In the genomic region with DNA sequence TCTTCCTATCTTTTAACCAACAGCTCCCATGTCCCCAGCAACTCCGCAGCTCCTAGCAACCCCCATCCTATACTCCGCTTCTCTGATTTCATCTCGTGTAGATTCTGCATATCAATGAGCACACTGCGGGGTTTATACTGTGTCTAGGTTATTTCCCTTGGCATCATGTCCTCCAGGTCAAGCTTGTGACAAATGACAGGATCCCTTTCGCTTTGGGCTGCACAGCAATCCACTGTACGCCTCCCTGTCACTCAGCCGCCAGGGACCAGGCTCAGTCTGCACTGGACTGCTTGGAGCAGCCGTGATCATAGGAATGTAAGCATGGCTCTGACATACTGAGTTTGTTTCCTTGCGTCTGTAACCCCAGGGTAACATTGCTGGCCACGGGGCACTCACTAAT, we compare ENCODE assay signal across 13 mouse cellular contexts.
"Had no signal": no experiment of that assay in that cellular context is flagged by ENCODE, and none has a peak within 500 bp of the region (broad histone marks: within the 10 kb centered on the region; RNA-seq: fewer than 3 reads in every experiment).

No protein-coding gene starts in this region.

- H3K27ac ChIP-seq: left cerebral cortex, adult 2 months; limb, embryonic 10.5 days; liver, embryonic 13.5 days; lung, embryonic 15.5 days; stomach, embryonic 15.5 days had no signal

- H3K36me3 ChIP-seq: limb, embryonic 10.5 days; liver, embryonic 13.5 days; lung, embryonic 15.5 days; stomach, embryonic 15.5 days had no signal

- H3K27me3 ChIP-seq: liver, embryonic 13.5 days; lung, embryonic 15.5 days; stomach, embryonic 15.5 days had no signal

- H3K9me3 ChIP-seq: limb, embryonic 10.5 days; liver, embryonic 13.5 days; lung, embryonic 15.5 days; stomach, embryonic 15.5 days had no signal

- H3K9ac ChIP-seq: liver, embryonic 13.5 days; liver, postnatal 0 days; lung, embryonic 15.5 days; stomach, embryonic 15.5 days had no signal

- H3K4me2 ChIP-seq: liver, embryonic 13.5 days; lung, embryonic 15.5 days; stomach, embryonic 15.5 days had no signal

- ATAC-seq: hindbrain, embryonic 16.5 days; inflammation-experienced regulatory T-cells, adult 6 months; liver, postnatal 0 days had no signal

- H3K4me3 ChIP-seq: left cerebral cortex, adult 2 months; limb, embryonic 10.5 days; liver, embryonic 13.5 days; lung, embryonic 15.5 days; stomach, embryonic 15.5 days had no signal

- DNase-seq: kidney, adult 18-20 months; liver, embryonic 13.5 days; liver, postnatal 0 days; lung, postnatal 36 days; right cerebral cortex, postnatal 14 days; thymus, adult 2 months; thymus, postnatal 25 days had no signal

- H3K4me1 ChIP-seq: liver, embryonic 13.5 days; stomach, embryonic 15.5 days had no signal
